Mouse (Mus musculus) kidney, adult 9 months (tissue): Measurements from ENCODE around the gene Pde6h.

Experiments
- DNase-seq: peaks from one replicate; pipeline ENCODE4 v3.0.0; 2022

Pde6h gene

GRCm38 (mm10) chr6:136923532-136923931 is at the start of gene Pde6h:
TSS of gene Pde6h (plus strand) at chr6:136923832.
- no peak for DNase-seq

GRCm38 (mm10) chr6:136874599-136874998 is 49.0 kb upstream of the Pde6h start:
- DNase-seq: no peak

DNA sequence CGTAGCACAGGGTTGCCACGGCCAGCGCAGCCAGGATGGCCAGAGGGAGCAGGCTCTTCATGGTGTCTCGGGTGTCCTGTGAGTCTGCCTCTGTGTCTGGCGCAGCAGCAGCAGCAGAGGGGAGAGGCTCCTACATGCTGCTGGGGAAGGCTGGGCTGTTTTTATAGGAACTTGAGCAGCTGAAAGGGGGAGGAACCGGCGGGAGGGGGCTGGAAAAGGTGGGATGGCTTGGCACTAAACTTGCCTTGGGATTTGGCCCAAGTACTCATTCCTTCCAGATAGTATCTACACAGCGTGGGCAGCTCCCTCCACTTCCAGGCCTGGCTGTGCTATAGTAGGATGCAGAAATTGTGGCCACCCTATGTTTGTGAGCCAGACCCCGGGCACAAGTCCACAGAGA is 48.0 kb upstream of the Pde6h start, which contains the start of gene Mgp:
Gene Mgp (minus strand): TSS at position 154 of the 400 bp plus-strand sequence.
- no peak for DNase-seq

GRCm38 (mm10) chr6:136881678-136882077 is 42.0 kb upstream of the Pde6h start:
- DNase-seq: no peak

DNA sequence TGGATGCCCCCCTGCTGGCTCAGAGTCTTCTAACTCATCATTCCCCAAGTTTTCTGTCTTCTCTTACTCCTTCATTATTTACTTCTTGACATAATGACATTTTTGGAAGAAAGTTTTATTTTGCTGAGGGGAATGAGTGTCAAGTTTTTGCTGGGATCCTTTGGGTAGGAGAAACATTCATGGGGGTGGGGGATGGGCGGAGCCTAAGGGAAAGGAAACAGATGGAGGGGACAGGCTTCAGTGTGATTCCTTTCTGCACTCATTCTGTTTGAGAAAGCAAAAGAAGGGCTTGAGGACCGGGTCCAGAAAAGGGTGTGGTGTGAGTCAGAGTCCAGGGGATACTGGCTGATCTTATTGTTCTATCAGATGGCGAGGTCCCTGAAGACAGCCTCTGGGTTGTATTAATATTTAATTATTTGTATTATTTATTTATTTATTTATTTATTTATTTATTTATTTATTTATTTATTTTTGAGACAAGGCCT is 40.2 kb upstream of the Pde6h start:
- no peak for DNase-seq

GRCm38 (mm10) chr6:136883961-136884360 is 39.7 kb upstream of the Pde6h start:
- DNase-seq: no peak

GRCm38 (mm10) chr6:136884766-136885165 is 38.9 kb upstream of the Pde6h start:
- peak; percentile 46 for DNase-seq

GRCm38 (mm10) chr6:136887854-136888253 is 35.8 kb upstream of the Pde6h start:
- peak; percentile 66 for DNase-seq

DNA sequence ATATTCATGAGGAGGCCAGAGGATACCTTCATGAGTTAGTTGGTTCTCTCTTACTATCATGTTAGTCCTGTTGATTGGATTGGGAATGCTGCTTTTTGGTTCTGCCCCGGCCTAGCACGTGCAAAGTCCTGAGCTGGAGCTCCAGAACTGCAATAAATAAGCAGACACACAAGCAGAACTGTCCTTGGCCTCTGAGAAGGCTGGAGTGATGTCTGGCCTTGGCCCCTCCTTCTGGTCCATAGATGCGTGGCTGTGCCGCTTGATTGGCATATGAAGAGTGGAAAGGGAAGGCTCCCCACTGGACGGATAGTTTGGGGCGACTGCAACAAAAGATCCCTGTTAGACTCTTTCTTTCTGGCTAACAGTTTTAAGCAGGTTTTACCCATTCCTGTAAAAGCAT is 34.6 kb upstream of the Pde6h start:
- DNase-seq: no peak

DNA sequence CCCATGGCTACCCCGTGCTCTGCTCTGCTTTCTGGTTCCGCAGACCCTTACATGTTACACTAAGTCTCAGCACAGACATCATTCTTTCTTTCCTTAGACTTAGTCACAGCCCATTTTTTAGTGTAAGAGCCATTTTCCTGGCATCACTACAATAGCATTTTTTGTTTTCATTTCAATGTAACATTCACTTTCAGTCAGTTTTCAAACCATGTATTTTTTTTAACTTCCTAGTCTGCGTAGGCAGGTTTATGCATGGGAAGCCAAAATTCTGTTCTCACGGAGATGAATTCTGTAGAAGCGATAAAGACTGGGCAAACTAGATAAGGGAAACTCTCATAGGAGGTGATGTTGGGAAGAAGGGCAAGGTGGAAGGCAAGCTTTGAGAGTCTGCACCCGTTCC is 34.1 kb upstream of the Pde6h start:
- DNase-seq: no peak

GRCm38 (mm10) chr6:136892002-136892401 is 31.6 kb upstream of the Pde6h start:
- no peak for DNase-seq

DNA sequence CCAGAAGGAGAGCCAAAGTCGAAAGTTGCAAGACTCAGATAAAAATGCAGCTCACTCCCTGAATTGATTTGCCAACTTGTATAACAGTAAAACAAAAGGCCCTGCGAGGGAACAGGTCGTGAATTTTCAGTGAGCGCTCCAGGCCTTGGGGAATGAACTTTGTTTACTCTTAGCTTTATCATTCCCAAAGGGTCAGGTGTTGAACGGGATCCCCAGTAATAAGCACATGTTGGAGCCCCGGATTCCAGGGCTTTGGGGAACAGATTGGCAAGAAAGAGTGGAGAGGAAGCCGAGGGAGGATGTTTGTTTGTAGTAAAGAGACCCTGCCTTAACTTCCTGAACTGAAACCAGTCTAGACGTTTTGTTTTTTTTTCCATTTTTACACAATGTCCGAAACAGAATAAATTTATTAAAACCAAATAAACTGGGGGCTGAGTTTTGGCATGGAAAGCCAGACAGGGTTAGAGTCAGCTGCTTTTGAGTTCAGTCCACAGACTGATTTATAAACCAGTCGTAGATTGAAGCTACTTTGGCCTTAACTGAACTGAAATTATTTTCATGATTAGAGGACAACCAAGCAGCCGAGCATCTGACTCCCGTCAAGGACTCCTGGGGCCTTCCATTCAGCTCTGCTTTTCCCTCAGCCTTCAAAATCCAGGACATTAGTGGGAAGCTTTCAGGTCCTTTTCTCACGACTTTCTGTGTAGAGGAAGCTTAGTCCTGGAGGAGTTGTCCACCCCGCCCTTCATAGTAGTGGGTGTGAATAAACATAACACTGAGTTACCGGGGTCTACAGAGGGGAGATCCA is 28.9 kb upstream of the Pde6h start:
- peak; percentile 42 for DNase-seq

GRCm38 (mm10) chr6:136897789-136898188 is 25.8 kb upstream of the Pde6h start:
- no peak for DNase-seq

DNA sequence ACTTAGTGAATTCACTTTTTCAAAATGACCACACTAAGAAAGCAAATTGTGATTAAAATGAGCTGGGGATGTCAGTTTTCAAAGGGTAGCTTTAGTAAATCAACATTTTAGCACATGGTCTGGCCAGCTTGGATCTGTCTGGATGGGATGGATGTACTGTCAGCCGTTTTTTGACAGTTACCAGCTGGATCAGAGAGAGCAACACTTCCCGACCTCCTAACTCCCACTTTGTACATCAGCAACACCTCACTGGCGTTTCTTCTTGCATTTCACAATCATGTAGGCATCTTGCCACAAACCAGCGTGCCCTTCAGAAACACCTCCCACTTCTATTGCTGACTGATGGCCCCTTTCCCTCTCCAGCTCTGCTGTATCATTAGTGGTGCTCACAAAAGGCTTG is 25.4 kb upstream of the Pde6h start:
- no peak for DNase-seq

DNA sequence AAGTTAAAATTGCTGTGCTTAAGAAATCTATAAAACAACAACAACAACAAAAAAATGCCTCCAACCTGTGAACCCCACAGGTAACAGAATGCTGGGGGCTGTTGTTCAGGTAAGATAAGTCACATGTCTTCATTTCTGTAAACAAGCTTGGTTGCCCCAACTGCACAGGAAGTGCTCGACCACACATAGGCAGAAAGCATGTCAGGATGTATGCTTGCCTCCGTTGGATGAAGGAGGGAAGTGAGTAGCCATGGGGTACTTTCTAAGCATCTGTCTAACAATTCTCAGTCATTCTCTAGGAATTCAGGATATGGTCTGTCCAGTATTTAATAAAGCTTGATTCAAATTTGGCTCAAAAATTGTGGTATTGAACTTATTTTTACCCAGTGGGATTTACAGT is 24.7 kb upstream of the Pde6h start:
- no peak for DNase-seq

- no peak for DNase-seq
Observed at GRCm38 (mm10) chr6:136900369-136901009, 23.1 kb upstream of the Pde6h start.

- DNase-seq: no peak
Observed at GRCm38 (mm10) chr6:136901010-136901409, 22.6 kb upstream of the Pde6h start.

DNA sequence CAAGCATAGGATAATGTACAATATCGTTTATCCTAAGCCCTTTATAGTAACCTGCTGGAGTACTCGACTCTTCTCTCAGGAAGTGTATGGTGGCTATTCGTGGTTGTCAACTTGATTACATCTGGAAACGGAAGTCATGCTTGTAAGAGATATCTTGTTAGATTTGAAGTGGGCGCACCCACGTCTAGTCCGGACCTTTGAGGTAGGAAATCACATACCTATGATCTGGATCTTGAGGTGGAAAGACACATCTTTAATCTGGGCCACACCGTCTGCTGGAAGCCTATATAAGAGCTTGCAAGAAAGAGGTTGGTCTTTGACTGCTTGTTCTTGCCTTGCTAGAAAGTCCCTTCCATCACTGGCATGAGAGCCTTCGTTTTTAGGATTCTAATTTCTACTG is 21.1 kb upstream of the Pde6h start:
- DNase-seq: no peak

DNA sequence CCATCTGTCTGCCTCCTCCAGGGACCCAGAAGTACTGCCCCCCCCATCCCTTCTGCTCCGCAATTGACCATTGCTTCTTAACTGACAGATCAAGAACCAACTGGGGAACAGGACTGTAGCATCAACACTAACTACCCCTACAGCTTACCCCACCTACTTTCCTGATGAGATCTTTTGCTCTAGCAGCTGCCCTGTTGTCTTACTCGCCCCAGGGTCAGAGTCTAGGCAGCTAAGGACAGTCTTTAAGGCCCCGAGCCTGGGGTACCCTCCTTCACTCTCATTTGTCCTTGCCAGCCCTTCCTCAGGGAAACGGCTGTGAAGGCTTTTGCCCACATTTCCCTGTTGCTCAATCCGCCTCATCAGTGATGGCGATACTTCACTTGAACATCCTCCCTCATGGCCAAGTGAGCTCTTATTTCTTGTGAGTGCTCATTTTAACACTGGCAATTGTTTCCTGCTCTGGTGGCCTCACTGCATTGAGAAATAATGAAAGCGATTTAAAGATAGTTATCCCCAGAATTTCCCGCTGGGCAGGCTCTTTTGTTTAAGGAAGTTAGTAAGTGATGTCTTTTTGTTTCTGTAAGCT is 19.7 kb upstream of the Pde6h start:
- DNase-seq: no peak

DNA sequence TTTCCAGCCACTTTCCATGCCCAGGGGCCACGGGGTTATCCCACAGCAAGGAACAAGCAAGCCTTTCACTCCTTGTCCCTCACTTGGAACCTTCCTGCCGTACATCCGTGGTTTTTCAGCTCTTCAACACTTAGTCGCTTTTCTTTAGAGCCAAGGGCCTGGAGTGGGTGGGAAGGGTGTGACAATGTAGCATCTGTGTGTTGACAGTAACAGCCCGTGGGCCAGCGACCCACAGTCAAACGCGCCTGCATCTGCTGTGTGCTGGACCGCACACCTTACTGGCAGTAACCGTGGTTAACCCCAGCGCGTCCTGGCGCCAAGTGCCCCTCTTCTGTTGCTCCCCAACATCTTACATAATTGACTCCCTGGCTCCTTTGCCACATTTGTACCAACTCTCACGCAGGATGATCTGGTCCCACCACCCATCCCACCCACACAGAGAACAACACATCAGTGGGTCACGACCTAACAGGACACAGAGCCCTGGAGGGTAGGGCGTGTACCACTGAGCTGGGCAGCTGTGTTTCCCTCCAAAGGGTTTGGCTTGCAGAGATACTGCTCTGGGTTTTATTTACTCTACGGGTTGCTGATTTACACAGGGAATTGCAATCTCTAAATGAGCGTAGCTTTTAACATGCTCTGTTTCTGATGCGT is 17.2 kb upstream of the Pde6h start:
- DNase-seq: no peak

- DNase-seq: peak; percentile 46
Observed at GRCm38 (mm10) chr6:136906937-136907293, 16.7 kb upstream of the Pde6h start.

DNA sequence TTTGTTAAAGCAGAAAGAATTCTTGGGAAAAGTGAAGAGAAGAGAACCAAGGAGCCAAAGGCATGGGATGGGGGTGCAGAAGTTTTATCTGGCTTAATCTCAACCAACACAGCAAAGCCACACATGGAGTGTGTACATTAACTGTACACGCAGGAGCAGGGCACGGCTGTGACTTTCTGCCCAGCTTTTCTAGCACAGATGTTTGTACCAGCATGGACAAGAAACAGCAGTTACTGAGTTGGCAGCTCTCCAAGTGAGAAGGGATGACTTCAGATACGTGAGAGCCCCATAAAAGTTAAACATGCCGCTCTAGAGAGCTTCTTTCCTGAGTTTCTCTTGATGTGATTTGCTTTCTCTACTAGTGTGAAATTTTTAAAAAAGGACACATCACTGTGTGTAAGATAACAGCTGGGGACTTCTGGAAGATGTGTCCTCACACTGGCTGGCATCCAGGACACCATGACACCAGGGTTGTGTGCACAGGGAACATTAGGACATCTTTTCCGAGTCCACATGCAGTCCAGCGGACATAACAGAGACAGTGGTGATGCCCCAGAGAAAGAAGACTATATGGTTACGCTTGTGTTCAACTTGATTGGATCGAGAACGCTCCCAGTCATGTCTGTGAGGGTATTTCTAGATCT is 13.3 kb upstream of the Pde6h start:
- no peak for DNase-seq

DNA sequence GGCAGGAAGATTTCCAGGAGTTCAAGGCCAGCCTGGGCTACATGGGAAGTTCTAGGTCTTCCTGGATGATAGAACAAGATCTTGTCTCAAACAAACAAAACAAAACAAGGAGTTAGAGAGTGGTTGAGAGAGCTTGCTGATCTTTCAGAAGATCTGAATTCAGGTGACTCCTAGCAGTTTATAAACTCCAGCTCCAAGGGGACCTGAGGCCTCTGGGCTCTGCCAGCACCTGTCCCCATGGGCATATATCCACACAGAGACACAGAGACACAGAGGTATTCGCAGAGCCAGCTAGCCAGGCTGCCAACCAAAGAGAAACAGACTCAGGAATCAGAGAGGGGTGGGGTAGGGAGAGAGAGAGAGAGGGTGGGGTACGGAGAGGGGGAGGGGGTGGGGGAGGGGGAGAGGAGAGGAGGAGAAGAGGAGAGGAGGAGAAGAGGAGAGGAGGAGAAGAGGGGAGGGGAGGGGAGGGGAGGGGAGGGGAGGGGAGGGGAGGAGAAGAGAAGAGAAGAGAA is 10.8 kb upstream of the Pde6h start:
- DNase-seq: no peak
